Mouse (Mus musculus) heart, adult 9 months (tissue): ENCODE data around the gene Pdss2.

Experiments
- DNase-seq, 2 experiments: peaks; one replicate each; pipeline ENCODE4 v3.0.0; 2022; ENCODE audit warnings: low spot score in 2 of 2

Pdss2 gene

GRCm38 (mm10) chr10:43481179-43481578 lies 259.9 kb downstream of the Pdss2 start:
- no peak for DNase-seq

- no peak for DNase-seq
Measured at GRCm38 (mm10) chr10:43482021-43482420, 260.7 kb downstream of the Pdss2 start.

GRCm38 (mm10) chr10:43483426-43483995 lies 262.2 kb downstream of the Pdss2 start:
- DNase-seq = peak; percentile 61 to 69

- DNase-seq = no peak
Measured at GRCm38 (mm10) chr10:43485751-43486268, 264.5 kb downstream of the Pdss2 start.

- DNase-seq = no peak
Measured at GRCm38 (mm10) chr10:43487441-43488010, 266.2 kb downstream of the Pdss2 start.

GRCm38 (mm10) chr10:43488258-43488657 lies 267.0 kb downstream of the Pdss2 start:
- DNase-seq = no peak

GRCm38 (mm10) chr10:43489139-43489538 lies 267.9 kb downstream of the Pdss2 start:
- no peak for DNase-seq

GRCm38 (mm10) chr10:43489550-43489949 lies 268.3 kb downstream of the Pdss2 start:
- DNase-seq = no peak

- no peak for DNase-seq
Measured at GRCm38 (mm10) chr10:43490034-43490433, 268.7 kb downstream of the Pdss2 start.

- DNase-seq = peak; percentile 58 to 67
Measured at GRCm38 (mm10) chr10:43490846-43491245, 269.6 kb downstream of the Pdss2 start.

GRCm38 (mm10) chr10:43502599-43502998 lies 281.3 kb downstream of the Pdss2 start:
- DNase-seq = no peak

- DNase-seq = no peak
Measured at GRCm38 (mm10) chr10:43504291-43504690, 283.0 kb downstream of the Pdss2 start.

- no peak for DNase-seq
Measured at GRCm38 (mm10) chr10:43507051-43507450, 285.8 kb downstream of the Pdss2 start.

GRCm38 (mm10) chr10:43509228-43509627 lies 287.9 kb downstream of the Pdss2 start:
- no peak for DNase-seq

- DNase-seq = no peak
Measured at GRCm38 (mm10) chr10:43512976-43513375, 291.7 kb downstream of the Pdss2 start.
